Mouse (Mus musculus) heart, adult 2 months (tissue): ENCODE data around the gene Serpinb13. TPM values are rescaled to one million over a fixed set of nuclear protein-coding genes. Genes with fewer than 3 reads are reported as not detected.
"Not testable (repeated sequence)": the region's sequence is repeated elsewhere in the genome, so short reads cannot be mapped to it uniquely, and the experiment has no call there.

Experiments used
- DNase-seq, 2 experiments: peaks; one replicate each; pipeline ENCODE4 v3.0.0; 2021
- H3K27ac ChIP-seq: fragments of 200-600 bp; 2 replicates; pipeline ENCODE4 v1.8.1; 2022
- H3K27me3 ChIP-seq: fragments of 200-500 bp; 2 replicates; pipeline ENCODE4 v1.6.1; 2012; ENCODE audit warnings: mild to moderate bottlenecking, low read length, inconsistent platforms, mixed read lengths; ENCODE audit not compliant: control insufficient read depth, insufficient read depth
- H3K36me3 ChIP-seq: fragments of 200-500 bp; 2 replicates; pipeline ENCODE4 v1.6.1; 2012; ENCODE audit warnings: low read length, inconsistent platforms; ENCODE audit not compliant: control insufficient read depth, insufficient read depth
- H3K4me1 ChIP-seq: fragments of 200-500 bp; 2 replicates; pipeline ENCODE4 v1.6.1; 2011; ENCODE audit warnings: low read length; ENCODE audit not compliant: control insufficient read depth, insufficient read depth
- H3K4me3 ChIP-seq: fragments of 200-600 bp; 2 replicates; pipeline ENCODE4 v1.8.1; 2022
- H3K79me2 ChIP-seq: fragments of 200-500 bp; replicated peaks from 2 replicates; pipeline ENCODE4 v1.6.1; 2012; ENCODE audit warnings: mild to moderate bottlenecking, inconsistent platforms, low read length, moderate library complexity, mixed read lengths; ENCODE audit not compliant: control insufficient read depth, insufficient read depth
- H3K9ac ChIP-seq: fragments of 200-500 bp; 2 replicates; pipeline ENCODE4 v1.6.1; 2012; ENCODE audit warnings: low read depth, mild to moderate bottlenecking, control low read depth, inconsistent platforms, low read length, mixed read lengths
- CTCF ChIP-seq: fragments of 200-600 bp; IDR thresholded peaks from 2 replicates; pipeline ENCODE4 v1.8.1; 2022; ENCODE audit warnings: antibody characterized with exemption, mild to moderate bottlenecking, moderate library complexity
- EP300 ChIP-seq: fragments of 200-500 bp; IDR thresholded peaks from 2 replicates; pipeline ENCODE4 v1.6.1; 2011; ENCODE audit warnings: low read depth, low read length, control low read depth; ENCODE audit not compliant: insufficient read depth
- POLR2A ChIP-seq: fragments of 200-500 bp; IDR thresholded peaks from 2 replicates; pipeline ENCODE4 v1.6.1; 2011; ENCODE audit warnings: mild to moderate bottlenecking, low read depth, low read length, control low read depth; ENCODE audit not compliant: insufficient read depth
- WGBS: fragments of 180-500 bp; shearing (Covaris S2); methylation state at CpG from one replicate; pipeline ENCODE4 v1.1.7; 2018; 5-methylcytosine and 5-hydroxymethylcytosine counted together
- intact Hi-C: fragments of 180-260 bp; cut with DNase I; formaldehyde crosslinking; loops from one replicate; pipeline ENCODE4 v1.15.1; 2025
- polyA plus RNA-seq: library from polyadenylated mRNA; depleted of rRNA; stranded (reverse); fragments of >200 nt; gene quantifications from 2 replicates; pipeline ENCODE4 v1.2.3, GENCODE M21; 2012; rRNA removed
- total RNA-seq, 2 experiments: library from RNA; stranded (reverse); gene quantifications; 2 replicates each; pipeline ENCODE4 v1.2.3; 2021

Gene Serpinb13
- total and polyA plus RNA-seq, 3 experiments, result not detected

- H3K4me3 ChIP-seq, result no peak overlapping the region
- no peak overlapping the region for H3K27ac ChIP-seq
- no peaks in the 10 kb centered on the region for H3K4me1 ChIP-seq
- H3K27me3 ChIP-seq, result no peaks in the 10 kb centered on the region
- TF ChIP-seq EP300 (no peak), CTCF (no peak), POLR2A (no peak)
- no peak overlapping the region for H3K9ac ChIP-seq
- H3K36me3 ChIP-seq, result no peaks in the 10 kb centered on the region
- no peak for DNase-seq
- intact Hi-C loops, result no loop called here
- 33% methylated on average over 1 of the region's 1 CpGs for WGBS
- no peaks in the 10 kb centered on the region for H3K79me2 ChIP-seq
Observed at GRCm38 (mm10) chr1:107025886-107026285, 45.1 kb downstream of the Serpinb13 start.

- H3K36me3 ChIP-seq, H3K27me3 ChIP-seq, H3K4me3 ChIP-seq, intact Hi-C loops, H3K79me2 ChIP-seq, DNase-seq, H3K9ac ChIP-seq, H3K4me1 ChIP-seq, H3K27ac ChIP-seq: not testable (repeated sequence)
- 68% methylated on average over 3 of the region's 3 CpGs for WGBS
Observed at GRCm38 (mm10) chr1:107034236-107034635, 53.5 kb downstream of the Serpinb13 start.

Other genes starting within 250 kb of the Serpinb13 start
- gene Kdsr, start 221.3 kb upstream of the Serpinb13 start, total RNA-seq, result 1 to 10 TPM; 5.9 to 6.2 TPM
- 2.6 and 3.1 TPM in 2 replicates for gene Kdsr, start 221.3 kb upstream of the Serpinb13 start, polyA plus RNA-seq
- 10 to 100 TPM; 29.8 to 30.1 TPM for gene Vps4b, start 184.3 kb upstream of the Serpinb13 start, total RNA-seq
- 5.9 and 10.4 TPM in 2 replicates for gene Vps4b, start 184.3 kb upstream of the Serpinb13 start, polyA plus RNA-seq
- not detected for gene Serpinb5, start 119.8 kb upstream of the Serpinb13 start, total RNA-seq
- gene Serpinb5, start 119.8 kb upstream of the Serpinb13 start, polyA plus RNA-seq, result 0.06 TPM in 1 of 2 replicates, not detected in the other
- not detected for gene Serpinb12, start 46.5 kb upstream of the Serpinb13 start, total RNA-seq
- not detected in 2 replicates for gene Serpinb12, start 46.5 kb upstream of the Serpinb13 start, polyA plus RNA-seq
- gene Serpinb3a, start 71.3 kb downstream of the Serpinb13 start, total RNA-seq, result not detected
- gene Serpinb3a, start 71.3 kb downstream of the Serpinb13 start, polyA plus RNA-seq, result not detected in 2 replicates
- gene Serpinb3d, start 102.5 kb downstream of the Serpinb13 start, total RNA-seq, result not detected
- not detected in 2 replicates for gene Serpinb3d, start 102.5 kb downstream of the Serpinb13 start, polyA plus RNA-seq